Mouse (Mus musculus) forebrain, embryonic 12.5 days (tissue): Measurements from ENCODE around the gene Mip. TPM values are rescaled to one million over a fixed set of nuclear protein-coding genes. Genes with fewer than 3 reads are reported as not detected.
"Not testable (repeated sequence)": the region's sequence is repeated elsewhere in the genome, so short reads cannot be mapped to it uniquely, and the experiment has no call there.

ENCODE experiments used
- ATAC-seq: fragments of 200-750 bp; cut with Nextera tagmentation; 2 replicates; pipeline ENCODE4 v1.8.0; 2017; ENCODE audit warnings: moderate TSS enrichment; ENCODE audit not compliant: low FRiP score
- H3K27ac ChIP-seq: fragments of 300-500 bp; sonication (generic); 2 replicates; pipeline ENCODE4 v1.5.1; 2016; ENCODE audit warnings: mild to moderate bottlenecking
- H3K27me3 ChIP-seq: fragments of 300-500 bp; sonication (generic); 2 replicates; pipeline ENCODE4 v1.6.1; 2016; ENCODE audit warnings: mild to moderate bottlenecking
- H3K36me3 ChIP-seq: fragments of 300-500 bp; sonication (generic); replicated peaks from 2 replicates; pipeline ENCODE4 v1.6.1; 2016; ENCODE audit warnings: mild to moderate bottlenecking
- H3K4me1 ChIP-seq: fragments of 300-500 bp; sonication (generic); 2 replicates; pipeline ENCODE4 v1.6.1; 2016
- H3K4me2 ChIP-seq: fragments of 300-500 bp; sonication (generic); 2 replicates; pipeline ENCODE4 v1.6.1; 2016; ENCODE audit warnings: mild to moderate bottlenecking, moderate library complexity
- H3K4me3 ChIP-seq: fragments of 300-500 bp; sonication (generic); replicated peaks from 2 replicates; pipeline ENCODE4 v1.5.1; 2016; ENCODE audit warnings: mild to moderate bottlenecking
- H3K9ac ChIP-seq: fragments of 300-500 bp; sonication (generic); 2 replicates; pipeline ENCODE4 v1.6.1; 2016; ENCODE audit warnings: mild to moderate bottlenecking
- H3K9me3 ChIP-seq: fragments of 300-500 bp; sonication (generic); 2 replicates; pipeline ENCODE4 v1.6.1; 2016
- WGBS: fragments of 180-500 bp; shearing (Covaris S2); methylation state at CpG from one replicate; pipeline ENCODE4 v1.1.7; 2016; 5-methylcytosine and 5-hydroxymethylcytosine counted together
- polyA plus RNA-seq: library from polyadenylated mRNA; unstranded; fragments of >200 nt; fragmentation: Nextera tagmentation; extraction: Ambion mirVana; gene quantifications from 2 replicates; pipeline ENCODE4 v1.2.1, GENCODE M21; 2016

Gene Mip
- polyA plus RNA-seq, 1 experiment from 2014 or later = 0.42 TPM

DNA sequence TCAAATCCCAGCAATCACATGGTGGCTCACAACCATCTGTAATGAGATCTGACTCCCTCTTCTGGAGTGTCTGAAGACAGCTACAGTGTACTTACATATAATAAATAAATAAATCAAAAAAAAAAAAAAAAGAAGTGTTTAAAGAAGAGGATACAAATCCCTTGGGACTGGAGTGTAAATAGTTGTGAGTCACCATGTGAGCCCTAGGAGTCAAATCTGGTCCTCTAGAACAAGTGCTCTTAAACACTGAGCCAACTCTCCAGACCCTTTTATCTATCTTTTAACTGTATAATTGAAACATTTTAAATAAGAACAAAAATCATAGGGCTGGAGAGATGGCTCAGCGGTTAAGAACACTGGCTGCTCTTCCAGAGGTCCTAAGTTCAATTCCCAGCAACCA lies 49.7 kb downstream of the Mip start:
- 97% methylated on average over 1 of the region's 1 CpGs for WGBS
- not testable (repeated sequence) for H3K4me2 ChIP-seq, ATAC-seq, H3K9me3 ChIP-seq, H3K4me1 ChIP-seq, H3K9ac ChIP-seq, H3K4me3 ChIP-seq, H3K27ac ChIP-seq, H3K27me3 ChIP-seq
- peaks cover 14% of the 10 kb centered on the region for H3K36me3 ChIP-seq

DNA sequence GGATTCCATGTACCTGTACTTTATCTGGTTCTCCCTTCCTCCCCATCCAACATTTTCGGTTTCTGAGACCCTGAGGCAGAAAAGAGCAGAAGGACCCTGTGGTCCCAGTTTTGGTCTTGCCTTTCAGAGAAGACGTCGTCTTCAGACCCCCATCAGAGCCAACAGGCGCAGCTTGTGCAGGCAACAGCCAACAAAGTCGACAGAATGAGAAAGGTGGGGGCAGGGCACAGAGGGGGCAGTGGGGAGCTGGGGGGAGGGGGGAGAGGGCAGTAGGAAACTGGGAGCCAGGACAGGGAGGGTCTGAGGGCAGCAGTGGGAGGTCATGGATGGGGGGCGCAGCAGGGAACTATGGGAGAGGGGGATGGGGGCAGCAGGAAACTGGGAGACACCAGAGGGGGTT lies 52.5 kb downstream of the Mip start:
- no peaks in the 10 kb centered on the region for H3K9me3 ChIP-seq
- peaks cover 32% of the 10 kb centered on the region for H3K36me3 ChIP-seq
- no peak overlapping the region for H3K4me3 ChIP-seq
- 49% methylated on average over 5 of the region's 6 CpGs for WGBS
- no peak overlapping the region for H3K9ac ChIP-seq
- H3K27me3 ChIP-seq = no peaks in the 10 kb centered on the region
- no peak for ATAC-seq
- no peak overlapping the region for H3K27ac ChIP-seq
- no peak overlapping the region for H3K4me2 ChIP-seq
- H3K4me1 ChIP-seq = no peaks in the 10 kb centered on the region

DNA sequence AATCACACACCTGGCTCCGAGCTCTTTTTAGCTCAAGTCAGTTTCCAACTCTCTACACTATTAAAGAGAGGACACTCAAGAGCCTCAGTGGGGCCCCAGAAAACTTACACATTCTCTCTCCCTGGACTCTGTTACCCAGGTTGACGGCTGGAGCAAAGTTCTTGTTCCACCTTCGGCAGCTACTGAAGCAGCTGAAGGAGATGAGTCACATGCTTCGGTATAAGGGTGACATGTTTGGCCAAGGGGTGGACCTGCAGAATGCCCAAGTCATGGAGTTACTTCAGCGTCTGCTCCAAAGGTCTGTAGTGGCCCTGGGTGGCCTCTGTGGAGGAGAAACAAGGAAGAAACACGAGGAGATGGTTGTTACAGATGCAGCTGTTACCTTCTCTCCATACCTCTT lies 55.3 kb downstream of the Mip start:
- H3K4me3 ChIP-seq = no peak overlapping the region
- 88% methylated on average over 6 of the region's 6 CpGs for WGBS
- no peaks in the 10 kb centered on the region for H3K9me3 ChIP-seq
- ATAC-seq = no peak
- H3K4me2 ChIP-seq = no peak overlapping the region
- H3K4me1 ChIP-seq = no peaks in the 10 kb centered on the region; the same call in 1 of the 2 replicates
- H3K36me3 ChIP-seq = peaks cover 57% of the 10 kb centered on the region
- H3K27me3 ChIP-seq = no peaks in the 10 kb centered on the region
- H3K27ac ChIP-seq = no peak overlapping the region
- H3K9ac ChIP-seq = no peak overlapping the region

Other genes with a start within 250 kb of the Mip start
- not detected in 2 replicates for gene Hsd17b6, start 218.2 kb upstream of the Mip start, polyA plus RNA-seq
- gene Prim1, start 210.7 kb upstream of the Mip start, polyA plus RNA-seq = 100 and 102 TPM in 2 replicates
- gene Naca, start 190.3 kb upstream of the Mip start, polyA plus RNA-seq = 758 and 799 TPM in 2 replicates
- gene Ptges3, start 166.9 kb upstream of the Mip start, polyA plus RNA-seq = 611 and 642 TPM in 2 replicates
- 2,091 and 2,135 TPM in 2 replicates for gene Atp5b, start 142.6 kb upstream of the Mip start, polyA plus RNA-seq
- gene Baz2a, start 134.3 kb upstream of the Mip start, polyA plus RNA-seq = 14.0 and 14.6 TPM in 2 replicates
- 19.2 and 20.3 TPM in 2 replicates for gene Rbms2, start 45.5 kb upstream of the Mip start, polyA plus RNA-seq
- gene Gls2, start 31.4 kb upstream of the Mip start, polyA plus RNA-seq = 0.94 and 1.3 TPM in 2 replicates
- 21.1 and 21.8 TPM in 2 replicates for gene Spryd4, start 14.0 kb upstream of the Mip start, polyA plus RNA-seq
- gene Timeless, start 6.2 kb downstream of the Mip start, polyA plus RNA-seq = 74.7 and 77.3 TPM in 2 replicates
- 0.54 and 0.87 TPM in 2 replicates for gene Apon, start 28.3 kb downstream of the Mip start, polyA plus RNA-seq
- not detected in 2 replicates for gene Apof, start 42.8 kb downstream of the Mip start, polyA plus RNA-seq
- 18.5 and 18.7 TPM in 2 replicates for gene Stat2, start 44.7 kb downstream of the Mip start, polyA plus RNA-seq
- not detected in 2 replicates for gene Il23a, start 72.9 kb downstream of the Mip start, polyA plus RNA-seq
- 40.2 and 42.2 TPM in 2 replicates for gene Pan2, start 77.5 kb downstream of the Mip start, polyA plus RNA-seq
- gene Cnpy2, start 96.6 kb downstream of the Mip start, polyA plus RNA-seq = 200 and 212 TPM in 2 replicates
- gene Cs, start 111.9 kb downstream of the Mip start, polyA plus RNA-seq = 221 and 235 TPM in 2 replicates
- gene Coq10a, start 143.2 kb downstream of the Mip start, polyA plus RNA-seq = 24.2 and 25.5 TPM in 2 replicates
- 11.3 and 13.9 TPM in 2 replicates for gene Ankrd52, start 151.3 kb downstream of the Mip start, polyA plus RNA-seq
- not detected in 2 replicates for gene Slc39a5, start 175.4 kb downstream of the Mip start, polyA plus RNA-seq
- gene Nabp2, start 185.7 kb downstream of the Mip start, polyA plus RNA-seq = 141 and 155 TPM in 2 replicates
- 61.9 and 62.0 TPM in 2 replicates for gene Rnf41, start 185.8 kb downstream of the Mip start, polyA plus RNA-seq
- 189 and 210 TPM in 2 replicates for gene Smarcc2, start 233.4 kb downstream of the Mip start, polyA plus RNA-seq